Mouse (Mus musculus) adrenal gland, adult 2 months (tissue): Measurements from ENCODE around the gene Upp2. TPM values are rescaled to one million over a fixed set of nuclear protein-coding genes. Genes with fewer than 3 reads are reported as not detected.

Source experiments
- DNase-seq: peaks from one replicate; pipeline ENCODE4 v3.0.0; 2021
- polyA plus RNA-seq: library from polyadenylated mRNA; depleted of rRNA; stranded (reverse); fragments of >200 nt; gene quantifications from 2 replicates; pipeline ENCODE4 v1.2.3, GENCODE M21; 2012
- total RNA-seq, 2 experiments: library from RNA; stranded (reverse); gene quantifications; 2 replicates each; pipeline ENCODE4 v1.2.3; 2021

Gene Upp2
- total and polyA plus RNA-seq, 3 experiments: 7.5 to 16.7 (median 14.5) TPM

GRCm38 (mm10) chr2:58551866-58552265 is 15.2 kb upstream of the Upp2 start:
- DNase-seq: no peak

DNA sequence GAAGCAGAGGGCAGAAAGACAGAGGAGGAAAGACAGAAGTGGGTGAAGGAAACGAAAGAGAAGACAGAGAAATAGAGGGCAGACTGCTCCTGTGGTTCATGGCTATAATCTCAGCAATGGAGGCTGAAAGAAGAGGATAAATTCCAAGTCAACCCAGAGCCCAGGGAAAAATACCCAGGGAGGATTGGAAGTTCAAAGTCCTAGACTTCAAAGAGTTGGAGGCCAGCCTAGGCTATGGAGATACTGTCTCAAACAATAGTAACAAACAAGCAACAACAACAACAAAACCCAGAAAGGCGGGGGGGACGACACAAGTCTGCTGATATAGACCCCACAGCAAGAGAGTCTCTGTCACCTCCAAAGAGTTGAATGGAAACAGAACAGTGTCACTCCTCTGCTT is 14.8 kb upstream of the Upp2 start:
- no peak for DNase-seq

GRCm38 (mm10) chr2:58557045-58557845 is 9.9 kb upstream of the Upp2 start:
- DNase-seq: no peak

GRCm38 (mm10) chr2:58562137-58562536 is 5.0 kb upstream of the Upp2 start:
- no peak for DNase-seq

DNA sequence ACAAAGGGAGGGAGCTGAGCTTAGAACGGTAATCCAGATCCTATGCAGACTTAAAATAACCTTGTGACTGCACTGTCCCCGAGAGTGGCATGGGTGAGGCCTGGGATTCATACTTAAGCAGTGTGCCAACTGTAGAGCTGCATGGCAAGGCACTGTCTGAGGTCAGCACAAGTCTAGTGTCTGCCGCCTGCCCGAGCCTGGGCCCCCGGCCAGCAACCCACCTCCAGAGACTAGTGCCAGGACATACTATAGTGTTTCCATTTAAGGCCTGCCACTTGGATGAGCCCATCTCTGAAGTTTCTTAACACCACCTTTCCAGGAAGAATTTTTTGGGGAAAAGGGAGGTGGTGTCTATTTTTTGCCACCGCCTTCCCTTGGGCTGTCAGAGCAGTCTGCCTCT is 1.8 kb upstream of the Upp2 start:
- DNase-seq: peak; percentile 70

DNA sequence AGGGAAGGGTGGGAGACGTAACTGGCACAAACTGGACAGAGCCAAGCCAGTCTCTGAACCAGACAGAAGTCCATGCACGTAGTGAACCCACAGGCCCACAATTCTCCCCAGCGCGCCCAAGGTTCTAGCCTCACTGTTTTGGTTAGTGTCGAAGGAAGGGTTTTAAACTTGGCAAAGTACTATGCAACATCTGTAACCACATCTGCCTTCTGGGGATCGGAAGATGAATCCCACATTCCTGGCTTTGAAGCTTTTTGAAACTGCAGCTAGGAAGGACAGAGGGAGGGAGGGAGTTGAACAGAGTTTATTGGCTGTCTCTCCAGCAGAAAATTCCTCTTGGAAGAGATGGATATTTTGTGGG is 1.1 kb upstream of the Upp2 start:
- no peak for DNase-seq

DNA sequence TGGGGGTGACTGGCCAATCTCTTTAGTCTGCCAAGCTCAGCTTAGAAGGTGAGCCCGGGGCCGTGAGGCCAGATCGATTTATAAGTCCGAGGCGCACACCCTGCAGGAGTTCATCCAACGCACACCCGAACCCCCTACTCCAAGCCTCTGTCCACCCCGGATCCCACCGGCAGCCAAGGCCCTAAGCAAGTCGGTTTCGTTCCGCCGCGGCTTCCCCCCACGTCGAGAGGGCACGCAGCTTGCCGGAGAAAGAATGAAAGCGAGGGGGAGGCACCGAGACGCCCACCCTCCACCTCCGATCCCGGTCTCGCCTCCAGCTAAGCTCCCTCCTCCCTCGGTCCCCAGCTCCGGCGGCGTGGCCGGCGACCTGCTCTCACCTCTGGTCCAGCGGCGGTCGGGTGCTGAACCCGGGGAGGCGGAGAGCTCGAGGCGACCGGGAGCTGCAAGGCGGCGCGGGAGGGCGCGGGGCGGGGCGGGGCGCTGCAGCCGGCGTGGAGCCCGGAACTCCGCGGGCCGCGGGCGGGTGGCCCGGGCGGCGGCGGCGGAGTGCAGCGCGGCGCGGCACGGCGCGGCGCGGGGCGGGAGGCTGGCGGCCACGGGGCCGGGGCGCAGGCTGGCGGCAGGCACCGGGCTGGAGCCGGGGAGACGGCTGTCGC is 560 bp upstream of the Upp2 start:
- DNase-seq: peak; percentile 84

- DNase-seq: peak; percentile 71
Observed at GRCm38 (mm10) chr2:58567866-58568719, 995 bp downstream of the Upp2 start.

DNA sequence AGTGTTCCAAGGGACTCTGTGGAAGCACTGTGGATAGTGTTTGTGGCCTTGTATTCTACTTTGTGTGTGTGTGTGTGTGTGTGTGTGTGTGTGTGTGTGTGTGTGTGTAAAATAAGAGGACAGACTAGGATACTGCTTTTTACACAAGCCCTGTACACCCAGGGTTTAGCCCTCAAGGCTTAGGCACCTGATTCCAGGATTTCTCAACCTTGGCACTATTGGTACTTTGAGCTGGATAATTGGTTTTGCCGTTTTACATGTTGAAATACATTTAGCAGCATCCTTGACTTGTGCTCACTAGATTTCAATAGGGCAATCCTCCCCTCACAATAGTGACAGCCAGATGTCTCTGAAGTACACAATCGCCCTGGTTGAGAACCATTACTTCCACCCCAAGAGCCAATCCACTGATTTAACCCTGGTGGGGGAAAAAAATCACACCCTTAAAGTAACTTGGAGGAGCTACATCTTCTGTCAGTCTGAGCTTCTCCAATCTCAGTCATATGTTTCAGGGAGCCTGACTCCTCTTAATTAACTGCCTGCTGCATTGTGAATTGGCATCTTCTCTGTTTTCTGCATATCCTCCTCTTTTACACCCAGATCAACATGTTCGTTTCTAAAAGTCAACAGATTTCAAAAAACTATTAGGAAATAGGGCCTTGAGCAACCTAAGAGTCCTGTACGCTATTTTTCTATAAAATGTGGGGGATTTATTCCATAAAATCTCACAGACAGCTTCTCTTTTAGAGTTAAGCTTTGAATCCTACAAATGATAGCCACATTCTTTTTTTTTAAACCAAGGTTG is 1.9 kb downstream of the Upp2 start:
- no peak for DNase-seq

DNA sequence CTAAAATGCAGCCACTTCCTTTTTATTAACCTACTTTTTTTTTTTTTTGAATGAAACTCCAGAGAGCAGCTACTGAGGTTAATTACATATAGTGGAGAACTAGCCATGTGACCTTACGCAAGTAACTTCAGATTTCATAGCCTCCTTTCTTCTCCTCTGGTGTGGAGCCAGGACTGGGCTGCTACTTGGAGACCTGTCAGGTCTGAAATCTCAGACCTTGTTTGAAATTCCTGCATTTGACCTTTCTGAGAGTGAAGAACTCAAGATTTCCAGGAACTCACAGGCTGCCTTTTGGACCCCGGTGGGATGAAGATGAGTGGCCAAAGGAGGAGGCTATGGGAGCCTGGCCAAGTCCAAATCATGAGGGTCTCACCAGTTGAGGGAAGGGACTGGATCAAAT is 7.1 kb downstream of the Upp2 start:
- no peak for DNase-seq

DNA sequence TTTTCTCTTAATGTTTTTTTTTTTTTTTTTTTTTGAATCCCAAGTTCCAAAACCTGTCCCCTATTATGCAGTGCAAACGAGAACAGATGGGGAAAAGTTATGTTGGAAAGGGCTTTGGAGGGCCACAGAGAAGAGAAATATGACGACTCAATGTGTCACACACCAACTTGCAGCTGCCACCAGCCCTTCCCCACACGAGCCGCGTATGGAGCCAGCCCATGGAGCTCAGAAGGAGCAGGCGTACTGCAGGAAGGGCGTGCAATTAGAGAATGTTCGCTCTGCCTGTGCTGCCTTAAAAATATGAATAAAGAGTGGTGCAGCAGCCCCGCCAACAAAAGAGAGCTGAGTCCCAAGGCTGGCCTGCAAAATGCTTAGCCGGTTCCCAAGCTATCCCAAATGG is 19.2 kb downstream of the Upp2 start:
- DNase-seq: no peak

- DNase-seq: peak; percentile 75
Observed at GRCm38 (mm10) chr2:58589637-58590036, 22.5 kb downstream of the Upp2 start.

DNA sequence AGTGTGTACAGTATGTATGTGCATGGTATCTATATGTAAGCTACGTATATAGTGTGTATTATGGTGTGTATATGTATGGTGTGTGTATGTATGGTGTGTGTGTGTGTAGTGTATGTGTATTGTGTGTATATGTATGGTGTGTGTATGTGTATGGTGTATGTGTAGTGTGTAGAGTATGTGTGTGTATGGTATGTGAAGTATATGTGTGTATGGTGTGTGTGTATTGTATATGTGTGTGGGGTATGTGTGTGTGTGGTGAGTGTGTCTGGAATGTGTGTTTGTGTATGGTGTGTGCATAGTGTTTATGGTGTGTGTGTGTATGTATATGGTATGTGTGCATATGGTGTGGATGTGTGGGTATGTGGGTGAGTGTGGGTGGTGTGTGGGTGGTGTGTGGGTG is 23.0 kb downstream of the Upp2 start:
- DNase-seq: no peak

DNA sequence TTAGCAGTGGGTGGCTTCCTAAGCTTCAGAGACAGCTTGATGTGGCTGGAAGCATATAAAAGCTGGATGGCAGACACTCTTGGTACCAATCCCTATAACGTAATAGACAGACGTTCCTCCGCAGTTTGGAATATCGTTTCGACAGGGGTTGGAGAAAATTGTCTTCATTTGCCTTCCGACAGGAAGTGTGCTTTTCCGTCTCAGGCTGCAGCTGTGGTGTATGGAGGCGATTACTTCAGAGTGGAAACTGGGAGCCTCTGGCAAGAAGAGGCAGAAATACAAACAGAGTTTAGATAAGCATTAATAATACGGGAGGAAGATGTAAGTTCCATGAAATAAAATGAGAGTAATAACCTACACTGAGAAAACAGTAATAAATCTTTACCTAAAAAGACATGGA is 28.3 kb downstream of the Upp2 start:
- DNase-seq: no peak

DNA sequence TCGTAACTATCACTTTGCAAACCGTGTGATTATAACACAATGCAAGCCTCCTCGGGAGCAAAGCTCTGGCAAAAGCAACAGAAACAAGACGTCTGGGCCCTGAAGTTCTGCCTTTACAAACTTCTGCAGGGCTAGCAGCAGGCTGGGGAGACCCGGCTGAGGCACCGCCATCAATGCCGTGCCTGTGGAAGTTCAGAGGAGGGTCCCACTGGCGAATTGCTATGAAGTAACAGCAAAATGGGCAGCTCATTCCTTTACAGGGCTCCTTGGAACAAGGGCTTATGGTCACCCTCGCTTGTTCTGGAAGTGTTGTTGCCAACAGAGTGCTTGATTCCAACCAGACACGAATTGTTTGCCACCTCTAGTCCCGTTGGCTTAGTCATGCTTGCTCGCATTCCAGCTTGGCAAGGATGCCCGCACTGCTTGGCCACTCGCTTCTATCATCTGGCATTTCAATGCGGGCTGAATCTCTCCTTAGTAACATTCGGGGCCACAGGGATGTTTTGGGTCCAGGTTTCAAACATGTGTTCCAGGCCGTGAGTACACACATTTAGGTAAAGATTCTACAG is 29.8 kb downstream of the Upp2 start:
- DNase-seq: peak; percentile 34

GRCm38 (mm10) chr2:58597556-58597955 is 30.5 kb downstream of the Upp2 start:
- DNase-seq: no peak

- no peak for DNase-seq
Observed at GRCm38 (mm10) chr2:58599639-58600038, 32.5 kb downstream of the Upp2 start.

- DNase-seq: no peak
Observed at GRCm38 (mm10) chr2:58601382-58601781, 34.3 kb downstream of the Upp2 start.

- DNase-seq: no peak
Observed at GRCm38 (mm10) chr2:58603379-58603778, 36.3 kb downstream of the Upp2 start.

DNA sequence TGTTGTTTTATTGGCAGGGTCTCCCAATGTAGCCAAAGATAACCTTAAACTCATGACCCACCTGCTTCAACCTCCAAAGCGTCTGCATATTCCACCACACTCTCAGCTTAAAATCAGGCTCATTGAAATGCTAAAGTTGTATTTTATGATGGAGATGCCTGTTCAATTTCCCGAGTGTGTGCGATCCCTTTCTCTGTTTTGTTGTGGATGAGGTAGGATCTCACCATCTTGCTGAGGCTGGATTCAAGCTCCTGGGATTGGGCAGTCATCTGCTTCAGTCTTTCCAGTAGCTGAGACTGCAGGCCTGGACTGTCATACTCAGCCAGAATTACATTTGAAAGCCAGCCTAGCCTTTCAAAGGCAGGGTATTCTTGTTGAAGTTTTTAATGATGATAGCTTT is 37.7 kb downstream of the Upp2 start:
- DNase-seq: no peak

DNA sequence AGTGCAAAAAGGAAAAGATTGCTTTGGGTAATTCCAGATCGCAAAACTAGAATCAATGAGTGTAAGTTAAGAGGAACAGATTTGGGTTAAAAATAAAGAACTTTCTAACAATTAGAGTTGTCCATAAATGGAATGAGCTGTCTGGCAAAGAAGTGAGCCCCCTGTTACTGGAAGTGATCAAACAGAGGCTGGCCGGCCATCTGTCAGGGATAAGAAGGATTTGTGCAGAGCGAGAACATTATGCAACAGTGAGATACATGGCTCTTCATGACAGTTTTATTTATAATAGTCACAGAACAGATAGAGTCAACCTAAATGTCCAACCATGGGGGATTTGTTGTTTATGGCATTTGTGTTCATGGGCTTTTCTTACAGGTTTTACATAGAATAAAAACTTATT is 46.6 kb downstream of the Upp2 start:
- DNase-seq: no peak

- no peak for DNase-seq
Observed at GRCm38 (mm10) chr2:58614851-58615250, 47.8 kb downstream of the Upp2 start.
